Mouse (Mus musculus) spleen, adult 2 months (tissue): ENCODE data around the gene Cygb.

Experiments used
- CTCF ChIP-seq: fragments of 200-500 bp; IDR thresholded peaks from 2 replicates; pipeline ENCODE4 v1.5.1; 2011; ENCODE audit warnings: mild to moderate bottlenecking, inconsistent platforms; ENCODE audit not compliant: insufficient read depth, insufficient read length, insufficient replicate concordance; ENCODE audit errors: extremely low read depth
- POLR2A ChIP-seq: fragments of 200-500 bp; IDR thresholded peaks from 2 replicates; pipeline ENCODE4 v1.6.1; 2011; ENCODE audit warnings: low read depth, low read length, inconsistent platforms

GRCm38 (mm10) chr11:116630171-116630965 is 23.7 kb downstream of the Cygb start:
- no peak for TF ChIP-seq CTCF
- no peak for TF ChIP-seq POLR2A
